Mouse (Mus musculus) lung, postnatal 14 days (tissue): ENCODE data around the gene Proz.
"Not testable (repeated sequence)": the region's sequence is repeated elsewhere in the genome, so short reads cannot be mapped to it uniquely, and the experiment has no call there.

Experiments used
- DNase-seq: peaks from one replicate; pipeline ENCODE4 v3.0.0; 2021

Gene Proz

GRCm38 (mm10) chr8:13060441-13061150, at the start of gene Proz:
TSS of gene Proz (plus strand) at chr8:13060914.
- no peak for DNase-seq

GRCm38 (mm10) chr8:13019560-13019959, 41.2 kb upstream of the Proz start:
- DNase-seq = peak; percentile 21

- no peak for DNase-seq
Measured at GRCm38 (mm10) chr8:13021830-13022229, 38.9 kb upstream of the Proz start.

GRCm38 (mm10) chr8:13025487-13026224, 35.1 kb upstream of the Proz start, which contains the start of gene F7:
TSS of gene F7 (plus strand) at chr8:13026034.
- DNase-seq = peak; percentile 39

DNA sequence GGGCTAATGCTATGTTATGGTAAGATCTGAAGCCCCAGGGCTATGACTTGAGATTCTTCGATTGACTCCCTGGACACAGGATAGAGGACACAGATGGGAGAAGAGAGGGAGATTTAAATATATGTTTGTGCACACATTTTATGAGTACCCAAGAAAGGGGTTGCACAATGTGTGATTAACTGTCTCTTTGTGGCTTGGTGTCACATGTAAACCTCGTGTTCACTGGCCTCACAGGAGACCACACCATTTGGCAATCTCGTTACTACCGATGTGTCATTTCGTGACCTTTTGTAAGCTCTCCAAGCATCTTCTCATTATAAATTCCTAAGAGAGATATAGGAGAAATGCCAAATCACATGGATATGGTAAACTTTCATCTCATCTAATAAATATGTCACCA, 33.1 kb upstream of the Proz start:
- DNase-seq = no peak

DNA sequence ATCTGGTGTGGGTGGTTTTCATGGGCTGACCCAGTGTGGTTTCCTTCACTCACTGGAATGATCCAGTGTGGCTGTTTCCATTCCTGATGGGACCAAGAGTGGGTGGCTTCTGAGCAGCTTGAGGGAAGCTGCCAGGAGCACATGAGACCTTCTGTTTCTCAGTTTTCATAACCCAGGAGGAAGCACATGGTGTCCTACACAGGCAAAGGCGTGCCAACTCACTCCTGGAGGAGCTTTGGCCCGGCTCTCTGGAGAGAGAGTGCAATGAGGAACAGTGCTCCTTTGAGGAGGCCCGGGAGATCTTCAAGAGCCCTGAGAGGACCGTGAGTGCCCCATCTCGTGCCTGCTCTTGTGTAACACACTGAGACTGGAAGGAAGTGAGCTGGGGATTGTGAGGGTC, 32.2 kb upstream of the Proz start:
- peak; percentile 63 for DNase-seq

DNA sequence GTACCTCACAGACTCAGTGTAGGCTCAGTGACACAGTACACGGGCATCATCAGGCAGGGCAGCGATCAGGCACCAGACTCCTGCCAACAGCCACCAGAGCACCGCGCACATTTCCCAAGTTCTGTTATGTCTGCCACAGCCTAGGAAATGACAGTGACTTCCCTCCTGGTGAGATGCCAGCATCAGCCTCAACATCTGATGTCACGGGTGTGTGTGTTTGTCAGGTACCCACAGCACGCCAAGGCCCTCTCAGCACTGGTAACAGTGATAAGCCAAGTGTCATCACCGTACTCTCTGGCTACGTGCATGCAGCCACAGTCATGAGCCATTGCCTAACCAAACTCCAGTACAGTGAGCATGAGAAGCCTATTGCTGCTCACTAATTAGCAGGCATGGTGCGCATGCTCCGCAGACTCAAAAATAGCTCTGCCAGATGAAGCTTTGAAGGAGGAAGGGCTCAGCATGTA, 24.3 kb upstream of the Proz start:
- DNase-seq = no peak

DNA sequence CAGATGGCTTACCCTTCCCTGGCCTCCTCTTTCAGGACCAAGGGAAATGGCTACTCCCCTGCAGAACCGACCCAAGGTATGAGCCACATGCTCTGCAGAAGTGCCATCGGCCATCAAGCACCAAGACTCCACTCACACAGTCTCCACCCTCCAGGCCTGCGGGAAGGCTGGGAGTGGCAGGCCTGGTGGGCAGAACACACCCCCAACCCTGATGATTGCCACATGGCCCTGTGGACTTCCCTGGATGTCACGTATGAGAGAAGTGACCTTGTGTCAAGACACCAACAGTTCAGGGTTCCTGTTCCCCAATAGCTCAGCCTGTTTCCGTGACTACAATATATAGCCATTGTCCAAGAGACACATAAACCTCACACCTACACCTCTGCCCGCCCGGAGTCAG, 23.7 kb upstream of the Proz start, which contains the start of gene F10:
F10 (plus strand) TSS at position 294 of the 400 bp plus-strand sequence.
- peak; percentile 13 for DNase-seq

DNA sequence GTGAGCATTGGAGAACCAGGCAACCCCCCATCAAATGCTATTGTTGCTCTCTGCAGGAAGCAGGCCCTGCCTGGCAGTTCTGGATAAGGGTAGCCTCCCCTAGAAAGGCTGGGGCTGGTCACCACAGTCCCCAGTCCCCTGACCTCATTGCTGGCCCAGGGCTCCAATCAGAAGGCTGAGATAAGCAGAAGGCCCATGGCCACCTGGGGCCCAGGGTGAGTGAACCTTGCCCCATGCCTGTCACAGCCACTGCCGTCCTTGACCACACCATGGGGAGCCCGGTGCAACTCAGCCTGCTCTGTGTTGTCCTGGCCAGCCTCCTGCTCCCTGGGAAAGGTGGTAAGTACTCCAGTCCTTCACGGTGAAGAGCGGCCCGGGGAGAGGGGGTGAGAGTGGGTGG, 23.1 kb upstream of the Proz start:
- DNase-seq = no peak

- no peak for DNase-seq
Measured at GRCm38 (mm10) chr8:13039054-13039453, 21.7 kb upstream of the Proz start.

DNA sequence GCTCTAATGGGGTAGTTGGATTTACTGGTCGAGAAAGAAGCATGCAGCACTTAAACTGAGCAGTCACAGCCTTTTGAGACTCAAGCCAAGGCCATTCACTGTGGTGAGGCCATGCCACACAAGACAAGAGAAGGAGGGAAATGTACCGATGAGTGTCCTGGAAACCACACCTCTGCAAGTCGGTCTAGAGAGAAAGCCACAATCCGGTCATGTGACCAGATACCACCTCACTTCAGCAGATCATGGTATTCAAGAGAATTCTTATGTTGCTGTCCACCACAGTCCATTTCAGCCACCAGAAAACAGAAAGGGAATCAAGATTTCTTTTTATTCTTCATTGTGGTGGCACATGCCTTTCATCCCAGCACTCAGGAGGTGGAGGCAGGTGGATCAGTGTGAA, 19.3 kb upstream of the Proz start:
- DNase-seq = no peak

- DNase-seq = no peak
Measured at GRCm38 (mm10) chr8:13047652-13048051, 13.1 kb upstream of the Proz start.

DNA sequence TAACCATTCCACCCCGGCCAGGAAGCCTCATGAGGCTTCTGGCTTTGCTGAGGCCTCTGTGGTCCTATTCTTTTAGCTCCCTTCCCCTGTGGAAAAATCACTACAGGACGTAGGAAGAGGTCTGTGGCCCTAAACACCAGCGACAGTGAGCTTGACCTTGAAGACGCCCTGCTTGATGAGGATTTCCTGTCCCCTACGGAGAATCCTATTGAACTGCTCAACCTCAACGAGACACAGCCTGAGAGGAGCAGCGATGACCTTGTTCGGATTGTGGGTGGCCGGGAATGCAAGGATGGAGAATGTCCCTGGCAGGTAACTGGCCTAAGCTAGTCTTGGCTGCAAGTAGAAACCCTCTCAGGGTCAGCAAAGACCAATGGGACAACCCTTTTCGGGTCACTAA, 10.2 kb upstream of the Proz start:
- no peak for DNase-seq

GRCm38 (mm10) chr8:13057351-13057750, 3.4 kb upstream of the Proz start:
- no peak for DNase-seq

- DNase-seq = peak; percentile 13
Measured at GRCm38 (mm10) chr8:13063112-13063511, 2.4 kb downstream of the Proz start.

DNA sequence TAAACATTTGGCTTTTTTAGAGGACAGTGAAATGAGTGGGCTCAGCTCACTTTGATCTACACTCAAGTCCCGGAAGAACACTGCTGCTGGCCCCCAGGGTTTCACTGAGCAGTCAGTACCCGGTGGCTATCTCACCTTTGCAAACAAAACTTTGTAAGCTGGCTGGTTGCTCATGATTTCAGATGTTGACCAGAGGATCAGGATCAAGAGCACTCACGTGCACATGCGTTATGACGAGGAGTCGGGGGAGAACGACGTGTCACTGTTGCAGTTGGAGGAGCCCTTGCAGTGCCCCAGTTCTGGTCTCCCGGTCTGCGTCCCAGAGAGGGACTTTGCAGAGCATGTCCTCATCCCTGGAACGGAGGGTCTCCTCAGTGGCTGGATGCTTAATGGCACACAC, 12.5 kb downstream of the Proz start:
- no peak for DNase-seq

DNA sequence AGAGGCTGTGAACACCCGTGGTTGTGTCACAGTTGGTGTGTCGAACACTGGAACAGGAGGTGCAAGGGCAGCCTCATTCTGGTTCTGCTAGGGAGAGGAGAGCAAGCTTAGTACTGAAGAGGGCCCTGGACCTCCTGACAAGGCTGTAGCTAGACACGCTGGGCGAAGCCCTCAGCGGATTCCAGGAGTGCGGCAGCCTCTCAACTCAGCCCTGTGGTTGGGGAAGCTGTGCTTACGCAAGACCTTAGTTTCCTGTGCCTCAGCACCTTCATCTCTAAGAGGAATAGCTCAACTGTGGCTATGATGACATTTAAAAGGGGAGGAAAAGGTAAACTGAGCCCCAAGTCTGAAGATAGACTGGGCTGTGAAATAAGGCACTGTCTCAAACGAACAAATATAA, 14.3 kb downstream of the Proz start:
- DNase-seq = peak; percentile 37

GRCm38 (mm10) chr8:13075579-13075978, 14.9 kb downstream of the Proz start:
- not testable (repeated sequence) for DNase-seq

GRCm38 (mm10) chr8:13077542-13077941, 16.8 kb downstream of the Proz start:
- no peak for DNase-seq

DNA sequence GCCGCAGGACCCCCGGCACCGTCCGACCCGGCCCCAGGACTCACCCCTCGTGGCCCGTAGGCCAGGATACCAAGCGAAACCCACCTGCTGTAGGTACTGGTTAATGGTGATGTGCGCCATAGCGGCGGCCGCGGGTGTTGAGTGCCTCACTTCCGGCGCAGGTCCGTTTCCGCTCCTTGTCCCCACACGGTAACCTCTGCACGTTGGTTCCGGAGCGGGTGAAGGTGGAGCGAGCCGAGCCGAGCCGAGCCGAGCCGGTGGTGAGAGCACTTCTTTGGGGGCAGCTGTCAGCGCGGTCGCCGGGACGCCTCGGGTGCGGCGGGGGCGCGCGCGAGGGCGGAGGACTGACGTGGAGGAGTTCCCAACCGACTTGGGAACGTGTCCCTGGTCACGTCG, 44.0 kb downstream of the Proz start:
- peak; percentile 94 for DNase-seq

DNA sequence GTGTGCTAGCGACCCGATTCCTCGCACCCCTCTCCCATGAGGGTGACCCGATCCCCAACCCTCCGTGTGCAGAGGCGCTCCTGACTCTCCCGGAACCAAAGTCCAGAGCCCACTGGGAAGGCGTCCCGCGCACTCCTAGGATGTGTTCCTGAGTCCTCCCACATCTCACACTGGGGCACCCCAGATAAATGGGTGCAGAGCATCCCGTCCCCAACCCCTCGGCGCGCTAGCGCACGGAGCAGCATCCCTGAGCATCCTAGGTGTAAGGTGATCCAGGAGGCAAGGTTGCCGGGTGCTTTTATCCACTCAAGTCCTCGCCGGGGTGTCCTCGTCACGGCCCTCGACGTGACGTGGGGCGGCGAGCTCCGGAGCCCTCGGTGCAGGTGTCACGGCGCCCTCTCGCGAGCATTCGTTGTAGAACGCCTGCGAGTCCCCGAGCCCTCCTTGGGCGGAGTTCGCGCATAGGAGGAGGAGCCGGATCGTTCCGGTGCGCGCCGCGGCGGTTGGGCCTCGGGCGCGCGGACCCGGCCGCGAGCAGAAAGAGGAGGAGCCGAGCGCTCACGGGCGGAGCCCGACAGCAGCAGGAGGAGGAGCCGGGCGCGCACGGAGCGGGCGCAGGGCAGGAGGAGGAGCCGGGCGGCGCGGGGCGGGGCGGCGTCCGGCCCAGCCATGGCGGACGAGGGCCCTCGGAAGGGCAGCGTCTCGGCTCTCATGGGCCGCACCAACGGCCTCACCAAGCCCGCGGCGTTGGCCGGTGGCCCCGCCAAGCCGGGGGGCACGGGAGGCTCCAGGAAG, 44.6 kb downstream of the Proz start, which contains the start of the genes Pcid2 and Cul4a:
Pcid2 (minus strand) TSS at position 373 of the 795 bp plus-strand sequence.
Cul4a (plus strand) TSS at position 535 of the 795 bp plus-strand sequence.
- peak; percentile 98 for DNase-seq

GRCm38 (mm10) chr8:13105908-13106551, 45.3 kb downstream of the Proz start:
- no peak for DNase-seq
